Mouse (Mus musculus) heart, postnatal 0 days (tissue): ENCODE data around the gene Rtf2.

Source experiments
- CTCF ChIP-seq: IDR thresholded peaks from 2 replicates; pipeline ENCODE4 v1.5.1; 2016; ENCODE audit warnings: antibody characterized with exemption, control low read depth, low read depth
- EP300 ChIP-seq: IDR thresholded peaks from 2 replicates; pipeline ENCODE4 v1.6.1; 2016; ENCODE audit warnings: antibody characterized with exemption, low read depth

- no peak for TF ChIP-seq EP300
- peak; percentile 51 for TF ChIP-seq CTCF
Measured at GRCm38 (mm10) chr2:172447317-172447716, 7.0 kb downstream of the Rtf2 start.
